Mouse (Mus musculus) fibroblast of lung, adult 2 months (primary cell): ENCODE data around the gene Pnmal2.

Experiments used
- DNase-seq: peaks from one replicate; pipeline ENCODE4 v3.0.0-alpha.2; 2011; ENCODE audit warnings: low read depth

Gene Pnmal2

GRCm38 (mm10) chr7:16982859-16983568, 38.5 kb downstream of the Pnmal2 start, which contains the start of gene Gm42372:
Gm42372 (plus strand) TSS chr7:16983086.
- no peak for DNase-seq

GRCm38 (mm10) chr7:16987541-16988149, 43.2 kb downstream of the Pnmal2 start:
- no peak for DNase-seq

GRCm38 (mm10) chr7:16988405-16988804, 43.9 kb downstream of the Pnmal2 start:
- DNase-seq = no peak

- no peak for DNase-seq
Observed at GRCm38 (mm10) chr7:16990006-16990744, 45.7 kb downstream of the Pnmal2 start.

- no peak for DNase-seq
Observed at GRCm38 (mm10) chr7:16991681-16992450, 47.4 kb downstream of the Pnmal2 start.

- no peak for DNase-seq
Observed at GRCm38 (mm10) chr7:16992451-16992807, 47.9 kb downstream of the Pnmal2 start, which contains the start of gene Ccdc8. Ccdc8 (plus strand) TSS chr7:16992708.

GRCm38 (mm10) chr7:16993651-16994399, 49.3 kb downstream of the Pnmal2 start:
- DNase-seq = no peak

- DNase-seq = no peak
Observed at GRCm38 (mm10) chr7:16994400-16994799, 49.9 kb downstream of the Pnmal2 start.

GRCm38 (mm10) chr7:16995345-16995744, 50.9 kb downstream of the Pnmal2 start:
- DNase-seq = no peak
